Mouse (Mus musculus) ES-Bruce4 (cell line): ENCODE results near the gene Rufy4. TPM values are rescaled to one million over a fixed set of nuclear protein-coding genes. Genes with fewer than 3 reads are reported as not detected.
A peak's percentile ranks its signal among the peaks of the same experiment; 100 is the strongest.

ENCODE experiments used
- H3K27ac ChIP-seq: 2 replicates; pipeline ENCODE4 v1.5.1; 2012; ENCODE audit warnings: low read length, inconsistent platforms; ENCODE audit not compliant: insufficient read depth
- H3K27me3 ChIP-seq: 2 replicates; pipeline ENCODE4 v1.6.1; 2012; ENCODE audit warnings: mild to moderate bottlenecking, low read length, inconsistent platforms; ENCODE audit not compliant: control insufficient read depth, poor library complexity, insufficient read depth, severe bottlenecking
- H3K36me3 ChIP-seq: 2 replicates; pipeline ENCODE4 v1.6.1; 2012; ENCODE audit warnings: inconsistent platforms, mild to moderate bottlenecking, low read length, moderate library complexity; ENCODE audit not compliant: control insufficient read depth, poor library complexity, insufficient read depth, severe bottlenecking
- H3K4me1 ChIP-seq: one replicate; pipeline ENCODE4 v1.8.1; 2011; ENCODE audit warnings: low read length; ENCODE audit not compliant: control insufficient read depth, insufficient read depth
- H3K4me3 ChIP-seq: 2 replicates; pipeline ENCODE4 v1.5.1; 2011; ENCODE audit warnings: low read depth, mild to moderate bottlenecking, low read length
- H3K9ac ChIP-seq: 2 replicates; pipeline ENCODE4 v1.6.1; 2012; ENCODE audit warnings: low read depth, mild to moderate bottlenecking, inconsistent platforms; ENCODE audit not compliant: poor library complexity, severe bottlenecking
- H3K9me3 ChIP-seq: replicated peaks from 2 replicates; pipeline ENCODE4 v1.6.1; 2012; ENCODE audit warnings: mild to moderate bottlenecking, low read length, inconsistent platforms; ENCODE audit not compliant: control insufficient read depth, poor library complexity, insufficient read depth, severe bottlenecking
- CTCF ChIP-seq: IDR thresholded peaks from one replicate; pipeline ENCODE4 v1.8.1; 2011; ENCODE audit warnings: low read depth, low read length
- EP300 ChIP-seq: IDR thresholded peaks from 2 replicates; pipeline ENCODE4 v1.6.1; 2011; ENCODE audit warnings: low read depth, low read length; ENCODE audit not compliant: insufficient read depth
- POLR2A ChIP-seq: IDR thresholded peaks from one replicate; pipeline ENCODE4 v1.8.1; 2011; ENCODE audit warnings: low read length; ENCODE audit not compliant: insufficient read depth
- polyA plus RNA-seq: library from polyadenylated mRNA; stranded (reverse); fragments of >200 nt; gene quantifications from 2 replicates; pipeline ENCODE4 v1.2.4, GENCODE M21; 2011; ENCODE audit warnings: low read depth; ENCODE audit not compliant: missing spikeins, insufficient read depth, insufficient read length

The Rufy4 gene
- polyA plus RNA-seq, 1 experiment, result not detected

GRCm38 (mm10) chr1:74084752-74085151 lies 40.6 kb upstream of the Rufy4 start:
- Histone ChIP-seq H3K4me3 (no peak overlapping the region), H3K4me1 (no peaks in the 10 kb centered on the region), H3K27ac (no peak overlapping the region), H3K36me3 (no peaks in the 10 kb centered on the region), H3K9ac (no peak overlapping the region), H3K27me3 (no peaks in the 10 kb centered on the region), H3K9me3 (no peaks in the 10 kb centered on the region)
- TF ChIP-seq POLR2A, result no peak
- no peak for TF ChIP-seq EP300
- no peak for TF ChIP-seq CTCF

GRCm38 (mm10) chr1:74085566-74085965 lies 39.8 kb upstream of the Rufy4 start:
- TF ChIP-seq EP300 (no peak), POLR2A (no peak), CTCF (no peak)
- Histone ChIP-seq H3K9ac (no peak overlapping the region), H3K36me3 (no peaks in the 10 kb centered on the region), H3K9me3 (no peaks in the 10 kb centered on the region), H3K4me1 (peaks cover 2% of the 10 kb centered on the region), H3K4me3 (no peak overlapping the region), H3K27me3 (no peaks in the 10 kb centered on the region), H3K27ac (no peak overlapping the region)

- no peak overlapping the region for H3K9ac ChIP-seq
- H3K27me3 ChIP-seq, result no peaks in the 10 kb centered on the region
- H3K9me3 ChIP-seq, result no peaks in the 10 kb centered on the region
- H3K36me3 ChIP-seq, result no peaks in the 10 kb centered on the region
- TF ChIP-seq CTCF (no peak), EP300 (no peak), POLR2A (no peak)
- no peak overlapping the region for H3K4me3 ChIP-seq
- no peak overlapping the region for H3K27ac ChIP-seq
- H3K4me1 ChIP-seq, result peaks cover 15% of the 10 kb centered on the region
Observed at GRCm38 (mm10) chr1:74088569-74088968, 36.8 kb upstream of the Rufy4 start.

GRCm38 (mm10) chr1:74090329-74090728 lies 35.0 kb upstream of the Rufy4 start:
- H3K36me3 ChIP-seq, result no peaks in the 10 kb centered on the region
- H3K27ac ChIP-seq, result no peak overlapping the region
- TF ChIP-seq CTCF (no peak), EP300 (no peak), POLR2A (no peak)
- no peak overlapping the region for H3K4me3 ChIP-seq
- peaks cover 19% of the 10 kb centered on the region for H3K4me1 ChIP-seq
- no peaks in the 10 kb centered on the region for H3K27me3 ChIP-seq
- no peak overlapping the region for H3K9ac ChIP-seq
- no peaks in the 10 kb centered on the region for H3K9me3 ChIP-seq

- TF ChIP-seq EP300 (no peak), POLR2A (no peak), CTCF (no peak)
- no peaks in the 10 kb centered on the region for H3K27me3 ChIP-seq
- peaks cover 19% of the 10 kb centered on the region for H3K4me1 ChIP-seq
- peak overlapping the region; percentile 51; the same call in 1 of the 2 replicates for H3K27ac ChIP-seq
- H3K4me3 ChIP-seq, result no peak overlapping the region
- no peak overlapping the region for H3K9ac ChIP-seq
- no peaks in the 10 kb centered on the region for H3K9me3 ChIP-seq
- H3K36me3 ChIP-seq, result no peaks in the 10 kb centered on the region
Observed at GRCm38 (mm10) chr1:74091138-74091537, 34.2 kb upstream of the Rufy4 start.

- no peak overlapping the region for H3K4me3 ChIP-seq
- TF ChIP-seq CTCF, result no peak
- TF ChIP-seq EP300, result no peak
- TF ChIP-seq POLR2A, result no peak
- H3K4me1 ChIP-seq, result peaks cover 19% of the 10 kb centered on the region
Observed at GRCm38 (mm10) chr1:74091611-74092224, 33.6 kb upstream of the Rufy4 start.

More at GRCm38 (mm10) chr1:74091611-74092224, 33.6 kb upstream of the Rufy4 start:
- peak overlapping the region; percentile 51 for H3K27ac ChIP-seq
- H3K9me3 ChIP-seq, result no peaks in the 10 kb centered on the region
- no peak overlapping the region for H3K9ac ChIP-seq
- no peaks in the 10 kb centered on the region for H3K36me3 ChIP-seq
- 0 out of 2 replicates have a peak, but pooled peaks cover 1% of the 10 kb centered on the region for H3K27me3 ChIP-seq
